Mouse (Mus musculus): Measurements from ENCODE around the gene Fbxw27. TPM values are rescaled to one million over a fixed set of nuclear protein-coding genes. Genes with fewer than 3 reads are reported as not detected.

Fbxw27 gene
- polyA plus RNA-seq, 1 experiment from 2014 or later, result not detected

Other genes starting within 250 kb of the Fbxw27 start
- gene Fbxw15, start 222.4 kb downstream of the Fbxw27 start, polyA plus RNA-seq (2014; fragmentation: Nextera tagmentation; extraction: Ambion mirVana), result not detected in 2 replicates
- gene Fbxw24, start 164.6 kb downstream of the Fbxw27 start, polyA plus RNA-seq (2014; fragmentation: Nextera tagmentation; extraction: Ambion mirVana), result not detected in 2 replicates
- gene Fbxw25, start 126.0 kb downstream of the Fbxw27 start, polyA plus RNA-seq (2014; fragmentation: Nextera tagmentation; extraction: Ambion mirVana), result not detected in 2 replicates
- 0.17 TPM in 1 of 2 replicates, not detected in the other for gene Fbxw18, start 88.0 kb downstream of the Fbxw27 start, polyA plus RNA-seq (2014; fragmentation: Nextera tagmentation; extraction: Ambion mirVana)
- 0.13 TPM in 1 of 2 replicates, not detected in the other for gene Fbxw26, start 44.6 kb downstream of the Fbxw27 start, polyA plus RNA-seq (2014; fragmentation: Nextera tagmentation; extraction: Ambion mirVana)
- gene Spink8, start 21.6 kb upstream of the Fbxw27 start, polyA plus RNA-seq (2014; fragmentation: Nextera tagmentation; extraction: Ambion mirVana), result not detected in 2 replicates
- gene Nme6, start 42.1 kb upstream of the Fbxw27 start, polyA plus RNA-seq (2014; fragmentation: Nextera tagmentation; extraction: Ambion mirVana), result 59.9 and 74.0 TPM in 2 replicates
- gene Camp, start 58.9 kb upstream of the Fbxw27 start, polyA plus RNA-seq (2014; fragmentation: Nextera tagmentation; extraction: Ambion mirVana), result 7.5 and 7.8 TPM in 2 replicates
- 25.2 and 29.8 TPM in 2 replicates for gene Cdc25a, start 84.9 kb upstream of the Fbxw27 start, polyA plus RNA-seq (2014; fragmentation: Nextera tagmentation; extraction: Ambion mirVana)
- 62.0 and 65.2 TPM in 2 replicates for gene Map4, start 140.8 kb upstream of the Fbxw27 start, polyA plus RNA-seq (2014; fragmentation: Nextera tagmentation; extraction: Ambion mirVana)